Mouse (Mus musculus) forebrain, embryonic 16.5 days (tissue): ENCODE data around the gene E130311K13Rik. TPM values are rescaled to one million over a fixed set of nuclear protein-coding genes. Genes with fewer than 3 reads are reported as not detected.

ENCODE experiments used
- ATAC-seq: fragments of 200-750 bp; cut with Nextera tagmentation; 2 replicates; pipeline ENCODE4 v1.8.0; 2017; ENCODE audit warnings: mild to moderate bottlenecking, moderate library complexity
- H3K27ac ChIP-seq: fragments of 300-500 bp; sonication (generic); 2 replicates; pipeline ENCODE4 v1.5.1; 2014; ENCODE audit warnings: low read length, control low read depth
- H3K27me3 ChIP-seq: fragments of 300-500 bp; sonication (generic); replicated peaks from 2 replicates; pipeline ENCODE4 v1.6.1; 2014; ENCODE audit warnings: low read length; ENCODE audit not compliant: control insufficient read depth, insufficient read depth
- H3K36me3 ChIP-seq: fragments of 300-500 bp; sonication (generic); 2 replicates; pipeline ENCODE4 v1.6.1; 2014; ENCODE audit not compliant: control insufficient read depth, insufficient read depth
- H3K4me1 ChIP-seq: fragments of 300-500 bp; sonication (generic); replicated peaks from 2 replicates; pipeline ENCODE4 v1.6.1; 2014; ENCODE audit warnings: low read length; ENCODE audit not compliant: control insufficient read depth, insufficient read depth
- H3K4me2 ChIP-seq: fragments of 300-500 bp; sonication (generic); 2 replicates; pipeline ENCODE4 v1.6.1; 2014; ENCODE audit warnings: mild to moderate bottlenecking, low read length, control low read depth
- H3K4me3 ChIP-seq: fragments of 300-500 bp; sonication (generic); replicated peaks from 2 replicates; pipeline ENCODE4 v1.5.1; 2014; ENCODE audit warnings: mild to moderate bottlenecking, low read length, control low read depth
- H3K9ac ChIP-seq: fragments of 300-500 bp; sonication (generic); replicated peaks from 2 replicates; pipeline ENCODE4 v1.6.1; 2014; ENCODE audit warnings: low read depth, low read length, control low read depth
- H3K9me3 ChIP-seq: fragments of 300-500 bp; sonication (generic); 2 replicates; pipeline ENCODE4 v1.6.1; 2016; ENCODE audit warnings: low read length; ENCODE audit not compliant: control insufficient read depth
- WGBS: fragments of 180-500 bp; shearing (Covaris S2); extraction: QIAGEN DNeasy Blood & Tissue Kit; methylation state at CpG from one replicate; pipeline ENCODE4 v1.1.7; 2014; 5-methylcytosine and 5-hydroxymethylcytosine counted together
- polyA plus RNA-seq: library from polyadenylated mRNA; unstranded; fragments of >200 nt; fragmentation: Nextera tagmentation; extraction: Ambion mirVana; gene quantifications from 2 replicates; pipeline ENCODE4 v1.2.1, GENCODE M21; 2015

Gene E130311K13Rik
- 7.2 and 7.5 TPM in 2 replicates for polyA plus RNA-seq

DNA sequence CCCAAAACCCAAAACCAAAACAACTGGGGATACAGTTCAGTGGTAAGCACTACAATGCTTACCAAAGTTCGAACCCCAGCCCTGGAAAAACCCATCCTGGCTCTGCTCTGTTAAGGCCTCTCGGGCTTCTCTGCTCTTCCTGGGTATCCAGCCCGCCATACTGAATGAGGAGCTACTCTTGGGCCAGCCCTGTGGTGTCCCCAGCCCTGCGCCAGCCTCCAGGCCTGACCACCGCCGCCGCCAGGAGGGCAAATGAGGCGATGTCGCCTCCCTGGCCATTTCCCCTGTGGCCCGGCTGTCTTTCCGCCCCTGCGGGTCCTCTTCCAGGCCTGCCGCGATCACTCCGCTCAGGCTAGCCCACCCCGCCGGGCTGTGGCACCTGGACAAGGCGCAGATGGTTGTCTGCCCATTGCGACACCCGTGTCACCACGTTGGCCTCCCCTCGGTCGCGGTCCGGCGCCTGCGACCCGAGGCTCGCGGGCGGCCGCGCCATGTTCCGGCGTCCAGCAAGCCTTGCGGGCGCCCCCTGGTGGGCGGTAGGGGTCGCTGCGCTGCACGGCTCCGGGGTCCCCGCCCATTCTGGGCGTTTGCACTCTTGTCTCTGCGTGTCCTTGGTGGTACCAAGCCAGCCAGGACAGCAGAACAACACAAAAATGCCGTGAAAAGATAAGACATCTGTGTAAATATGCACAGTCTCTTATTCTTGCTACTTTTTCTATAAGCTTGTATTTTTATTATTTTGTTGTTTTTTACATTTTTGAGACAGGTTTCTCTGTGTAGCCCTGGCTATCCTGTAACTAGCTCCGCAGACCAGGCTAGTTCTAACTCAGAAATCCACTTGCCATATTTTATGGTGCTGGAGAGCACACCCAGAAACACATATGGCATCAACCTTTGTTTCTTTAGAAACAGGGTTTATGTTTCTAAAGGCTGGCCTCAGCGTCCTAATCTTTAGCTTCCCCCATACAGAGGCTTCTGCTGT is at the start of gene E130311K13Rik:
TSS of gene E130311K13Rik (minus strand) at position 595 of the 982 bp plus-strand sequence.
- Histone ChIP-seq H3K4me2 (peak within 1 kb of the TSS; percentile 53), H3K9me3 (no peaks in the 10 kb centered on the region), H3K4me3 (peak within 1 kb of the TSS; percentile 85), H3K27me3 (no peaks in the 10 kb centered on the region), H3K4me1 (no peaks in the 10 kb centered on the region), H3K36me3 (0 out of 2 replicates have a peak, but pooled peaks cover 2% of the 10 kb centered on the region), H3K9ac (peak within 1 kb of the TSS; percentile 97), H3K27ac (no peak within 1 kb of the TSS)
- ATAC-seq, result peak; percentile 97
- 4% methylated on average over 48 of the region's 48 CpGs for WGBS

DNA sequence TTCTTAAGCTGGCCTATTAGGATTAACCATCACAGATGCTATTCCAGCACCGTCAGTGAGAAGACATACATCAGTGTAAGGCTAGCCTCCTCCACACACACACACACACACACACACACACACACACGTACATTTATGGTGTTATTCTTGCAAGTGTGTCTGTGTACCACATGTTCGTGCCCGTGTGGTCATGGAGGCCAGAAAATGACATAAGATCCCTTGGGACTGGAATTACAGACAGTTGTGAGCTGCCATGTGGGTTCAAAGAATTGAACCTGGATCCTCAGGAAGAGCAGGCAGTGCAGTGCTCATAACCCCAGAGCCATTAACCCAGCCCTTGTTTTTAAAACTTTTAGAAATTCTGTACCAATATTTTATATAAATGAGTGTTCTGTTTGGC is 48.6 kb upstream of the E130311K13Rik start:
- Histone ChIP-seq H3K4me2 (0 out of 2 replicates have a peak overlapping the region, but pooled peaks have one; percentile 0), H3K27me3 (no peaks in the 10 kb centered on the region), H3K4me3 (no peak overlapping the region), H3K9ac (no peak overlapping the region), H3K4me1 (peaks cover 10% of the 10 kb centered on the region), H3K27ac (no peak overlapping the region), H3K36me3 (peaks cover 10% of the 10 kb centered on the region; the same call in 1 of the 2 replicates), H3K9me3 (no peaks in the 10 kb centered on the region)
- 87% methylated on average over 4 of the region's 4 CpGs for WGBS
- ATAC-seq, result no peak

DNA sequence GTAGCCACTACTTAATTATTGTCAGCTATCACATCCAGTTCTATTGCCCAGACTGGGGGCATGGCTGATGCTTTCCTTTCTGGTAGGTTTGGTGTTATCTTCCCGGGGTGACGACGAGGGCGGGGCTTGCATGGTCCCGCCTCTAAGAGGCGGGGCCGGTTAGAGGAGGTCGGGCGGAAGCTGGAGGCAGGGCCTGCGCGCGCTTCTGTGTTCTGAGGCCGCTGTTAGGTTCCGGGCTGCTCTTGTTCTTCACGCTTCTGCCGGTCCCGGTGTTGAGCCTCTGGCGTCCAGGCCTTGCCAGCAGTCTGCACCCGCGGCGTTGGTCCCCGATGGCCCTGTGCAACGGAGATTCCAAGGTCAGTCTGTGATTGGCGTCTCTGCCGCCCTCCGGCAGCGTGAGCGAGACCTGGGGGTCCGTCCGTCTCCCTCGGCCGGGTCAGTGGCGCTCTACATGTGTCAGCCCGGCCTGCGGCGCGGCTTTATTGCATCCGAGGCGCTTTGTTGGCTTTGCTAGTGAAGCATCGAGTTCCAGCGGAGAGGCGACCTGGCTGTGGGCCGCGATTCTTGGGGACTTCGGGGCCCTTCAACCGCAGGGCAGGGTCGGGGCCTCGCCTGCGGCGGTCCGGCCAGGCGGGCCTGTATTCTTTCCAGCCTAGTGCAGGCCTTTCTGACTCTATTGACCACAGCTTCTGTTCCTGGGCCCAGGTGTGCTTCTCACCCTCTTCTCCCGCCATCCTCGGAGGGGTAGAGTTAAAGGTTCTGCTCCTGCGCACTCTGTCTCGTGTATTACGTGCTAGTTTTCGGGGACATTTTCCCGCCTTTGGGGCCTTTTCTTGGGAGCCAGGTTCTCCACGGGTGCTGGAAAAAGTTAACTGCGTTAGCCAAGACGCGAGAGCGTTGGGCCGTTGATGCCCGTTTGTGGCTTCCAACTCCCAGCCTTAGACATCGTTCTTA is 47.0 kb upstream of the E130311K13Rik start, which contains the start of gene Gmps:
TSS of gene Gmps (plus strand) at position 152 of the 954 bp plus-strand sequence.
- peak within 1 kb of the TSS; percentile 73 for H3K4me3 ChIP-seq
- peak within 1 kb of the TSS; percentile 59 for H3K27ac ChIP-seq
- ATAC-seq, result peak; percentile 99
- WGBS, result under 1% methylated on average over 67 of the region's 67 CpGs
- H3K9ac ChIP-seq, result peak within 1 kb of the TSS; percentile 83
- H3K4me2 ChIP-seq, result peak within 1 kb of the TSS; percentile 86
- H3K9me3 ChIP-seq, result no peaks in the 10 kb centered on the region
- peaks cover 6% of the 10 kb centered on the region; the same call in 1 of the 2 replicates for H3K36me3 ChIP-seq
- H3K27me3 ChIP-seq, result no peaks in the 10 kb centered on the region
- peaks cover 10% of the 10 kb centered on the region for H3K4me1 ChIP-seq

- Histone ChIP-seq H3K4me3 (no peak overlapping the region), H3K27me3 (peaks cover 9% of the 10 kb centered on the region), H3K4me1 (peaks cover 17% of the 10 kb centered on the region), H3K9me3 (no peaks in the 10 kb centered on the region), H3K27ac (no peak overlapping the region), H3K9ac (no peak overlapping the region), H3K4me2 (no peak overlapping the region), H3K36me3 (no peaks in the 10 kb centered on the region)
- 70% methylated on average over 2 of the region's 2 CpGs for WGBS
- ATAC-seq, result no peak
These were observed 36.7 kb upstream of the E130311K13Rik start for GRCm38 (mm10) chr3:63965929-63966328.

GRCm38 (mm10) chr3:63964922-63965249 is 35.6 kb upstream of the E130311K13Rik start:
- ATAC-seq, result no peak
- H3K4me1 ChIP-seq, result peaks cover 19% of the 10 kb centered on the region
- H3K36me3 ChIP-seq, result no peaks in the 10 kb centered on the region
- 75% methylated on average over 6 of the region's 6 CpGs for WGBS
- H3K9ac ChIP-seq, result no peak overlapping the region
- peak overlapping the region; percentile 70 for H3K4me3 ChIP-seq
- peak overlapping the region; percentile 20 for H3K27ac ChIP-seq
- peaks cover 9% of the 10 kb centered on the region for H3K27me3 ChIP-seq
- no peaks in the 10 kb centered on the region for H3K9me3 ChIP-seq
- H3K4me2 ChIP-seq, result peak overlapping the region; percentile 74

DNA sequence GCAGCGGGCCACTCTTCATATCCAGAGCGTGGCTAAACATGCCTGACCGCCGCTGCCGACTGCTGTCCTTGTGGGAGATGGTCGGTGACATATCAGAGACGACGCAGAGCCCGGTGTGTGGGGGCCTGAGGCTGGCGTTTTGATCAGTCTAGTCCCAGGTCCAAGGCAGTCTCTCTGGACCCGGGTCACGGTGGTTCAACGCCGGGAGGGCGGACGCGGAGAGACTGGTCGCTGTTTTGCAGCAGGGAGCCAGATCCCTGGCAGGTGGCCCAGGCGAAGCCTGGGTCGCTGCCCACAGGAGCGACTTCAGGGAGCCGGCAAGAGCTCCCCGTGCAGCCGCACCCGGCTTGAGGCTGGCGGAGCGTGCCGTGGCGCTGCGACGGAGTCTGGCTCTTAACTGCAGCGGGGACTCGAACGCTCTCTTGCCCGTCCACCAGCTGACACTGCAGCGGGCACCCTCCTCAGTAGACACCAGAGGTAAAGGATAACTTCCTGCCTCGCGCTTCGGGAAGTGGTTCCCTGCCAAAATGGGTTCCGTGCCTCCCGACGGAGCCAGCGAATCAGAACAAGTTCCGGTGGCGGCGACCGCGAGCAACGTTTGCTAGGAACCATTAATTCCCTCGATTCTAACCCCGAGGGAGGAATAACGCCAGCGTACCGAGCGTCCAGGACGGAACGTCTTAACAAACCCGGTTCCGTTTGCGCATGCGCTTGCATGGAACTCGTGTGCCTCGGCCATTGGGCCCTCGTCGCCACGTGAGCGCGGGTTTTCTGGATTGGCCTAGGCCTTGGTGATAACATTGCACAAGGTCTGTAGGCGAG is 35.0 kb upstream of the E130311K13Rik start, which contains the start of gene Slc33a1:
TSS of gene Slc33a1 (minus strand) at position 669 of the 822 bp plus-strand sequence.
- H3K4me3 ChIP-seq, result peak within 1 kb of the TSS; percentile 70
- H3K4me2 ChIP-seq, result peak within 1 kb of the TSS; percentile 74
- peaks cover 19% of the 10 kb centered on the region for H3K4me1 ChIP-seq
- H3K36me3 ChIP-seq, result no peaks in the 10 kb centered on the region
- H3K9ac ChIP-seq, result peak within 1 kb of the TSS; percentile 78
- peaks cover 9% of the 10 kb centered on the region for H3K27me3 ChIP-seq
- ATAC-seq, result peak; percentile 98
- no peaks in the 10 kb centered on the region for H3K9me3 ChIP-seq
- WGBS, result under 1% methylated on average over 69 of the region's 69 CpGs
- peak within 1 kb of the TSS; percentile 79 for H3K27ac ChIP-seq

DNA sequence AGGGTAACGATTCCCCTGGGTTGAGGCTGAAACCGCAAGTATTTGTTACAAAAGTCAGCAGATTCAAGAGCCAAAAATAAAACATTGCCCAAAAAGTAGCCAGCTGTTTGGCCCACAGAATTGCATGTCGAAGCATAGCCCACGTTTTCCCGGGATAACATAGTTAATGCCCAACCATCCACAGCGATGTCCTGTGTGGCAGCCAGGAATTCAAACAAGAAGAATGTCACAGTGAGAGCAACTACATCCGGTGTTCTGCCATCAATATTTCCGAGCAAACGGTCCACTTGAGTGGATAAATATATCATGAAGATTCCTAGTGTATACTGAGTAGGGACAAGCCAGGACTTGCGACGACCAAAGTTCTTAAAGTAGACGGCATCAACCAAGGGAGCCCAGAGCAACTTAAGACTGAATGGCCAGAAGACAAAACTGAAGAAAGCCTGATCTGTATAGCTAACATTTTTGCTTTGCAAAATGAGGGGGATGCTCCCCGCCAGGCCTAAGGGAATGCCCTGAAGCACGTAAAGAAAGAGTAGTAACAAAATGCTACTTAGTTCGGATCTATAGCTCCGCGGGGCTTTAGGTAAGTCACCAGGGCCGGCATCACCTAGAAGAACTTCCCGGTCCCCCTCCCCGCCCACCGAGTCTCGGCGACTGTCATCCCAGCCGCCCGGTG is 34.3 kb upstream of the E130311K13Rik start:
- Histone ChIP-seq H3K36me3 (no peaks in the 10 kb centered on the region), H3K4me3 (peak overlapping the region; percentile 70), H3K4me2 (peak overlapping the region; percentile 74), H3K27ac (no peak overlapping the region), H3K27me3 (peaks cover 9% of the 10 kb centered on the region), H3K9ac (peak overlapping the region; percentile 78), H3K4me1 (peaks cover 19% of the 10 kb centered on the region), H3K9me3 (no peaks in the 10 kb centered on the region)
- no peak; the same call in 1 of the 2 replicates for ATAC-seq
- 7% methylated on average over 25 of the region's 25 CpGs for WGBS

DNA sequence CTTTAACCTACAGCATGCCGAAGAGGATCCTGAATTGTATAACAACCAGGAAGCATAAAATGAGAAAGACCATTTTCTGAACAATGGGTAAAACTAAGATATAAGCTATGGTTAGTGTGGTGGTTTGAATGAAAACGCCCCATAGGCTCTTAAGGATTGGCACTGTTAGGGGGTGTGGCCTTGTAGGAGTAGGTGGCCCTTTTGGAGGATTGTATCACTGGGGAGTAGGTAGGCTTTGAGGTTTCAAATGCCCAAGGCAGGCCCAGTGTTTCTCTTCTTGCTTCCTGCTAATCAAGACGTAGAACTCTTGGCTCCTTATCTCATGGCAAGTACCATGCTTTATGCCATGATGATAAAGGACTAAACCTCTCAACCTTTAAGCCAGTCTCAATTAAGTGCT is 20.6 kb upstream of the E130311K13Rik start:
- H3K27me3 ChIP-seq, result no peaks in the 10 kb centered on the region
- H3K4me1 ChIP-seq, result no peaks in the 10 kb centered on the region
- H3K9ac ChIP-seq, result no peak overlapping the region
- H3K9me3 ChIP-seq, result no peaks in the 10 kb centered on the region
- no peak overlapping the region for H3K4me2 ChIP-seq
- 73% methylated on average over 3 of the region's 3 CpGs for WGBS
- ATAC-seq, result no peak
- no peak overlapping the region for H3K4me3 ChIP-seq
- no peak overlapping the region for H3K27ac ChIP-seq
- H3K36me3 ChIP-seq, result peaks cover 2% of the 10 kb centered on the region; the same call in 1 of the 2 replicates
